Mouse (Mus musculus): Measurements from ENCODE around the gene E2f8.

DNA sequence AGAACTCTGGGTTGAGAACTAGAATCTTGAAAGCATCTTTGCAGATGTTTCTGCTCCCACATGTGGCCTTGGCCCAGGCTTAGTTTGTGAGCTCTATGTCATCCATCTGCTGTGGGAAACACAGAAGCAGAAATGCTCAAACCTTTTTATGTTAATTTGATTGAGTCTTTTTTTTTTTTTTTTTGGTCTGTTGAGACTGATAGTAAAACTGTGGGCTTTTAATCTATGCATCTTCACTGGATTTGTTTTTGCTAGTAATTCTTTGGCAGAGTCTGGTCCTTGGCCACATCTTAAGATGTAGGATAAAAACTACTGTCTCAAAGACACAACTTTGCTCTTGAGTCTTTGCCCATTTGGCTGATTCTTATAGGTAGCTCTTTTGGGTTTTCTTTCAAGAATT, 29.8 kb upstream of the E2f8 start:
- no peak for TF ChIP-seq CTCF (IDR thresholded peaks at IDR 0.05; ENCODE audit: extremely low read depth, insufficient read length, insufficient replicate concordance, low read depth, low read length)
- no peak for TF ChIP-seq POLR2A (IDR thresholded peaks at IDR 0.05; ENCODE audit: low read depth, low read length)
